In genomic region chr12:36214389-36215148, GRCm38 (mm10) we compare ENCODE assay signal across 14 mouse cellular contexts. TPM values are rescaled to one million over a fixed set of nuclear protein-coding genes. Genes with fewer than 3 reads are reported as not detected.
DNase-seq lines count a peak whose midpoint lies in the region; ATAC-seq lines count a peak whose summit lies in the region.
"Had no signal": no experiment of that assay in that cellular context is flagged by ENCODE, and none has a peak within 500 bp of the region (broad histone marks: within the 10 kb centered on the region; RNA-seq: fewer than 3 reads in every experiment).

No protein-coding gene starts in this region.

- H3K27ac ChIP-seq in midbrain, embryonic 14.5 days (replicated peaks; ENCODE audit: low read depth, low read length): no peak overlapping the region
- H3K27ac ChIP-seq: liver, embryonic 14.5 days had no signal

- H3K9me3 ChIP-seq in midbrain, embryonic 14.5 days (ENCODE audit: control insufficient read depth, low read length): no peaks in the 10 kb centered on the region

- DNase-seq in frontal cortex, postnatal 14 days (ENCODE audit: low spot score in 2 of 2): no peak
- peak; percentile 76 for DNase-seq in A20 (ENCODE audit: low read depth, low spot score)
- no peak for DNase-seq in midbrain, embryonic 14.5 days
- DNase-seq in right cerebral cortex, postnatal 14 days: no peak
- no peak for DNase-seq in left cerebral cortex, adult 18-20 months (ENCODE audit: low spot score in 2 of 2)
- DNase-seq: thymus, adult 18-20 months had no signal

- H3K4me1 ChIP-seq in midbrain, embryonic 14.5 days (ENCODE audit: control insufficient read depth, insufficient read depth, low read length): no peaks in the 10 kb centered on the region

- H3K27me3 ChIP-seq in midbrain, embryonic 14.5 days (ENCODE audit: control insufficient read depth, insufficient read depth, low read length): no peaks in the 10 kb centered on the region

- H3K4me2 ChIP-seq in midbrain, embryonic 14.5 days (ENCODE audit: low read length): no peak overlapping the region

- no peak overlapping the region for H3K9ac ChIP-seq in midbrain, embryonic 14.5 days (replicated peaks; ENCODE audit: low read length)
- H3K9ac ChIP-seq: liver, embryonic 14.5 days had no signal

- WGBS in midbrain, embryonic 14.5 days: 50% methylated on average over 8 of the region's 8 CpGs

- ATAC-seq in frontal cortex, adult (ENCODE audit: low TSS enrichment): peak; percentile 41; the same call in 1 of the 2 replicates
- ATAC-seq in granulocyte monocyte progenitor cell, adult 5-6 weeks (replicated peaks; ENCODE audit: poor library complexity, severe bottlenecking): peak; percentile 97
- ATAC-seq in midbrain, embryonic 14.5 days (ENCODE audit: low FRiP score, low TSS enrichment): peak; percentile 37; the same call in 1 of the 2 replicates
- ATAC-seq in erythroid progenitor cell, adult 5-6 weeks (replicated peaks; ENCODE audit: low FRiP score, poor library complexity, severe bottlenecking): no peak

- no peak overlapping the region for H3K4me3 ChIP-seq in midbrain, embryonic 14.5 days (replicated peaks; ENCODE audit: low read depth, low read length)

- no peaks in the 10 kb centered on the region for H3K36me3 ChIP-seq in midbrain, embryonic 14.5 days (ENCODE audit: control insufficient read depth, insufficient read depth, low read length)

RNA-seq across cellular contexts. Expression of gene Lrrc72, which starts 38.6 kb away (rescaled TPM):
- not detected in 2 replicates for total RNA-seq in granulocyte monocyte progenitor cell, adult 5-6 weeks (2014; fragmentation: Nextera tagmentation)
- total RNA-seq in granulocyte monocyte progenitor cell, adult 5-6 weeks (2017): not detected in 2 replicates
- not detected in 2 replicates for polyA plus RNA-seq in midbrain, embryonic 14.5 days (2014; fragmentation: Nextera tagmentation; extraction: Ambion mirVana)
- not detected in 2 replicates for total RNA-seq in erythroid progenitor cell, adult 5-6 weeks (2015; ENCODE audit: low replicate concordance)
- total RNA-seq in erythroid progenitor cell, adult 5-6 weeks (2017; ENCODE audit: low replicate concordance): not detected in 2 replicates
- not detected for total RNA-seq in left cerebral cortex, adult 18-20 months (2021)
- total RNA-seq: heart, adult 8-10 months; heart, postnatal 4 days; left cerebral cortex, postnatal 14 days had no signal
- polyA plus RNA-seq: C2C12; liver, embryonic 14.5 days had no signal

RNA-seq across cellular contexts. Expression of gene Bzw2, which starts 56.7 kb away (rescaled TPM):
- total RNA-seq in granulocyte monocyte progenitor cell, adult 5-6 weeks (2014; fragmentation: Nextera tagmentation): 133 and 156 TPM in 2 replicates
- 139 and 142 TPM in 2 replicates for total RNA-seq in granulocyte monocyte progenitor cell, adult 5-6 weeks (2017)
- polyA plus RNA-seq in midbrain, embryonic 14.5 days (2014; fragmentation: Nextera tagmentation; extraction: Ambion mirVana): 436 and 484 TPM in 2 replicates
- 18.4 and 28.1 TPM in 2 replicates for total RNA-seq in erythroid progenitor cell, adult 5-6 weeks (2015; ENCODE audit: low replicate concordance)
- 9.6 and 13.4 TPM in 2 replicates for total RNA-seq in erythroid progenitor cell, adult 5-6 weeks (2017; ENCODE audit: low replicate concordance)
- 10 to 100 TPM; 45.6 to 51.7 TPM for total RNA-seq in left cerebral cortex, adult 18-20 months (2021)

RNA-seq across cellular contexts. Expression of gene Ankmy2, which starts 57.7 kb away (rescaled TPM):
- total RNA-seq in granulocyte monocyte progenitor cell, adult 5-6 weeks (2014; fragmentation: Nextera tagmentation): 22.3 and 26.5 TPM in 2 replicates
- total RNA-seq in granulocyte monocyte progenitor cell, adult 5-6 weeks (2017): 23.0 and 25.3 TPM in 2 replicates
- polyA plus RNA-seq in midbrain, embryonic 14.5 days (2014; fragmentation: Nextera tagmentation; extraction: Ambion mirVana): 73.0 and 74.0 TPM in 2 replicates
- total RNA-seq in erythroid progenitor cell, adult 5-6 weeks (2015; ENCODE audit: low replicate concordance): 3.6 and 7.5 TPM in 2 replicates
- 3.2 and 10.0 TPM in 2 replicates for total RNA-seq in erythroid progenitor cell, adult 5-6 weeks (2017; ENCODE audit: low replicate concordance)
- 10 to 100 TPM; 53.3 to 57.0 TPM for total RNA-seq in left cerebral cortex, adult 18-20 months (2021)
